Mouse (Mus musculus) kidney, postnatal 0 days (tissue): Measurements from ENCODE around the gene Chpt1. TPM values are rescaled to one million over a fixed set of nuclear protein-coding genes. Genes with fewer than 3 reads are reported as not detected.
A peak's percentile ranks its signal among the peaks of the same experiment; 100 is the strongest.
"Not testable (repeated sequence)": the region's sequence is repeated elsewhere in the genome, so short reads cannot be mapped to it uniquely, and the experiment has no call there.

Experiments
- ATAC-seq: fragments of 200-750 bp; cut with Nextera tagmentation; replicated peaks from 2 replicates; pipeline ENCODE4 v1.8.0; 2017; ENCODE audit warnings: low read depth, moderate number of reproducible peaks, moderate TSS enrichment, moderate library complexity; ENCODE audit not compliant: low FRiP score
- DNase-seq: peaks from one replicate; pipeline ENCODE4 v3.0.0-alpha.2; 2016; ENCODE audit warnings: low spot score
- H3K27ac ChIP-seq: fragments of 300-500 bp; sonication (generic); 2 replicates; pipeline ENCODE4 v1.5.1; 2014; ENCODE audit warnings: mild to moderate bottlenecking
- H3K27me3 ChIP-seq: fragments of 300-500 bp; sonication (generic); 2 replicates; pipeline ENCODE4 v1.6.1; 2014; ENCODE audit warnings: low read length, mixed read lengths; ENCODE audit not compliant: insufficient read depth
- H3K36me3 ChIP-seq: fragments of 300-500 bp; sonication (generic); 2 replicates; pipeline ENCODE4 v1.6.1; 2014; ENCODE audit warnings: low read length, mixed read lengths; ENCODE audit not compliant: insufficient read depth
- H3K4me1 ChIP-seq: fragments of 300-500 bp; sonication (generic); replicated peaks from 2 replicates; pipeline ENCODE4 v1.6.1; 2014; ENCODE audit warnings: antibody characterized with exemption, low read length, mixed read lengths; ENCODE audit not compliant: insufficient read depth
- H3K4me2 ChIP-seq: fragments of 300-500 bp; sonication (generic); 2 replicates; pipeline ENCODE4 v1.6.1; 2014; ENCODE audit warnings: mild to moderate bottlenecking, low read length, moderate library complexity, mixed read lengths
- H3K4me3 ChIP-seq: fragments of 300-500 bp; sonication (generic); replicated peaks from 2 replicates; pipeline ENCODE4 v1.5.1; 2014; ENCODE audit warnings: low read depth, low read length
- H3K9ac ChIP-seq: fragments of 300-500 bp; sonication (generic); 2 replicates; pipeline ENCODE4 v1.6.1; 2014; ENCODE audit warnings: low read depth, low read length
- H3K9me3 ChIP-seq: fragments of 300-500 bp; sonication (generic); replicated peaks from 2 replicates; pipeline ENCODE4 v1.6.1; 2016; ENCODE audit warnings: low read length, inconsistent platforms, mixed read lengths
- CTCF ChIP-seq: IDR thresholded peaks from 2 replicates; pipeline ENCODE4 v1.5.1; 2016; ENCODE audit warnings: antibody characterized with exemption, low read depth, mild to moderate bottlenecking, moderate library complexity
- WGBS: fragments of 180-500 bp; shearing (Covaris S2); extraction: QIAGEN DNeasy Blood & Tissue Kit; methylation state at CpG from one replicate; pipeline ENCODE4 v1.1.7; 2014; 5-methylcytosine and 5-hydroxymethylcytosine counted together
- polyA plus RNA-seq: library from polyadenylated mRNA; unstranded; fragments of >200 nt; fragmentation: Nextera tagmentation; extraction: Ambion mirVana; gene quantifications from 2 replicates; pipeline ENCODE4 v1.2.1, GENCODE M21; 2015

Gene Chpt1
- polyA plus RNA-seq, 1 experiment from 2014 or later = 283 TPM

- no peak for TF ChIP-seq CTCF
Observed at GRCm38 (mm10) chr10:88488629-88489028, 15.2 kb downstream of the Chpt1 start.

GRCm38 (mm10) chr10:88482866-88483265 lies 21.0 kb downstream of the Chpt1 start:
- not testable (repeated sequence) for H3K9ac ChIP-seq, H3K36me3 ChIP-seq, H3K27me3 ChIP-seq, H3K27ac ChIP-seq, H3K4me3 ChIP-seq, H3K9me3 ChIP-seq, ATAC-seq, H3K4me1 ChIP-seq, DNase-seq, H3K4me2 ChIP-seq
- WGBS = 94% methylated on average over 10 of the region's 10 CpGs

More at GRCm38 (mm10) chr10:88488629-88489028, 15.2 kb downstream of the Chpt1 start:
- H3K36me3 ChIP-seq = no peaks in the 10 kb centered on the region
- no peaks in the 10 kb centered on the region for H3K4me1 ChIP-seq
- DNase-seq (peak; percentile 57), ATAC-seq (no peak)
- no peak overlapping the region for H3K4me2 ChIP-seq
- H3K9me3 ChIP-seq = no peaks in the 10 kb centered on the region
- no peak overlapping the region for H3K27ac ChIP-seq
- no peak overlapping the region for H3K9ac ChIP-seq
- 55% methylated on average over 5 of the region's 5 CpGs for WGBS
- H3K4me3 ChIP-seq = no peak overlapping the region
- no peaks in the 10 kb centered on the region for H3K27me3 ChIP-seq

DNA sequence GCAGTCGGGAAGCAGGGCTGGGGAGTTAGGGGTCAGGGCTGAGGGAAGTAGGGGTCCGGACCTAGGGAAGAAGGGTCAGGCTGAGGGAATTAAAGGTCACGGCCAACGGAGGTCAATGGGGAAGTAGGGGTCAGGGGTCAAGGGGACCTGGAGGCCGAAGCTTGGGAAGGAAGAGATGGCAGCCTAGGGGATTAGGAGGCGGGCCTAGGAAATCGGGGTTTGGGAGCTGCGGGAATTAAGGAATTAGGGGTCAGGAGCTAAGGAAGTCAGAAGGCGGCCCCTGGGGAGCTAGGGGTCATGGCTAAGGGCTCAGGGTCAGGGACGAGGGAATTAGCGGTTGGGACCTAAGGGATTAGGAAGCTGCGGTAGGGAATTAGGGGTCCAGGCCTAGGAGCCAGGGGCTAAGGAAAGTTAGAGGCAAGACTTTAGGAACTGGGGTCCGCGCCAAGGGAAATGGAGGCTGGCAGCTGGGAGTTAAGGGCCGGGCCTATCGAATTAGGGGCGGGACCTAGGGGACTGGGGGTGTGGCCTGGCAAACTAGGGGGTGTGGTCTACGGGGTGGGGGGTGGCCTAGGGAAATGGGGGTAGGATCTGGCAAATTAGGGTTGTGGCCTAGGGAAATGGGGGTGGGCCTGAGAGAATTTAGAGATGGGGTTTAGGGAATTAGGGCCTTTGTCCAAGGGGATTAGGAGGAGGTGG lies 43.6 kb downstream of the Chpt1 start:
- Histone ChIP-seq H3K4me1 (no peaks in the 10 kb centered on the region), H3K4me2 (no peak overlapping the region), H3K36me3 (0 out of 2 replicates have a peak, but pooled peaks cover 5% of the 10 kb centered on the region), H3K9ac (no peak overlapping the region), H3K9me3 (no peaks in the 10 kb centered on the region), H3K27ac (no peak overlapping the region), H3K27me3 (no peaks in the 10 kb centered on the region), H3K4me3 (no peak overlapping the region)
- WGBS = 77% methylated on average over 18 of the region's 18 CpGs
- TF ChIP-seq CTCF = no peak
- DNase-seq (no peak), ATAC-seq (no peak; the same call in 1 of the 2 replicates)

- Histone ChIP-seq H3K4me2 (no peak within 1 kb of the TSS), H3K9me3 (no peaks in the 10 kb centered on the region), H3K27me3 (no peaks in the 10 kb centered on the region), H3K4me3 (no peak within 1 kb of the TSS), H3K9ac (no peak within 1 kb of the TSS), H3K4me1 (no peaks in the 10 kb centered on the region), H3K36me3 (0 out of 2 replicates have a peak, but pooled peaks cover 3% of the 10 kb centered on the region), H3K27ac (no peak within 1 kb of the TSS)
- no peak for TF ChIP-seq CTCF
- ATAC-seq (peak; percentile 30; the same call in 1 of the 2 replicates), DNase-seq (no peak)
- 80% methylated on average over 33 of the region's 33 CpGs for WGBS
Observed at GRCm38 (mm10) chr10:88459502-88459992, 44.3 kb downstream of the Chpt1 start, which contains the start of gene Sycp3. Sycp3 (plus strand) TSS chr10:88459569.

DNA sequence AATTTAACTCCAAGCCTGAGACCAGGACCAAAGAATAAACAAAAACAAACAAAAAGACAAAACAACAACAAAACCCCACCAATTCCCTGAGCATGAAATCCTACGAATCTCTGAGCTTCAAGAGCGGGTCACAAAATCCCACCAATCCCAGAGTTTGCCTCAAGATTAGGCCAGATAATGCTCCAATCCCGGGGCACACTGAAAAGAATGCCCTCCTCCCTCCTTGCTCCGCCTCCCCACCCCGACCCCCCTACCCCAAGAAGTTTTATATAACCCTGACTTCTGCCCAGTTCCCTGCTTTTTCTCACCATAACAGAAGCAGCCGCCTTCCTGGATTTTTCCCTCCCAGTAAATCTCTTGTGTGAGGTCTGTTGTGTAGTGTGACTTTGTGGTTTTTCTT lies 46.1 kb downstream of the Chpt1 start:
- 41% methylated on average over 6 of the region's 6 CpGs for WGBS
- Histone ChIP-seq H3K27me3 (no peaks in the 10 kb centered on the region), H3K4me3 (no peak overlapping the region), H3K36me3 (no peaks in the 10 kb centered on the region), H3K4me2 (no peak overlapping the region), H3K9me3 (no peaks in the 10 kb centered on the region), H3K27ac (no peak overlapping the region), H3K4me1 (no peaks in the 10 kb centered on the region), H3K9ac (no peak overlapping the region)
- DNase-seq = peak; percentile 28
- no peak for TF ChIP-seq CTCF
- ATAC-seq = no peak; the same call in 1 of the 2 replicates

- H3K9ac ChIP-seq = no peak overlapping the region
- WGBS = 82% methylated on average over 6 of the region's 6 CpGs
- H3K27ac ChIP-seq = no peak overlapping the region
- DNase-seq = no peak
- no peak overlapping the region for H3K4me3 ChIP-seq
- no peaks in the 10 kb centered on the region for H3K9me3 ChIP-seq
- H3K4me2 ChIP-seq = no peak overlapping the region
- no peaks in the 10 kb centered on the region for H3K36me3 ChIP-seq
- no peak for TF ChIP-seq CTCF
- no peaks in the 10 kb centered on the region for H3K4me1 ChIP-seq
- no peaks in the 10 kb centered on the region for H3K27me3 ChIP-seq
- no peak for ATAC-seq
Observed at GRCm38 (mm10) chr10:88451990-88452389, 51.9 kb downstream of the Chpt1 start.
